Mouse (Mus musculus) lung, adult 2 months (tissue): Measurements from ENCODE around the gene 2700049A03Rik.

Source experiments
- CTCF ChIP-seq: fragments of 200-500 bp; IDR thresholded peaks from 2 replicates; pipeline ENCODE4 v1.5.1; 2011; ENCODE audit warnings: mild to moderate bottlenecking, low read length, control low read depth; ENCODE audit not compliant: insufficient read depth
- POLR2A ChIP-seq: fragments of 200-500 bp; IDR thresholded peaks from 2 replicates; pipeline ENCODE4 v1.6.1; 2011; ENCODE audit warnings: low read depth, mild to moderate bottlenecking, control low read depth, low read length, borderline replicate concordance; ENCODE audit errors: extremely low read depth

- no peak for TF ChIP-seq POLR2A
- no peak for TF ChIP-seq CTCF
Observed at GRCm38 (mm10) chr12:71149456-71149855, 12.8 kb downstream of the 2700049A03Rik start.
